Mouse (Mus musculus) R1 (cell line): ENCODE results near the gene Rps9.
"Not testable (repeated sequence)": the region's sequence is repeated elsewhere in the genome, so short reads cannot be mapped to it uniquely, and the experiment has no call there.

Source experiments
- DNase-seq: peaks from one replicate; pipeline ENCODE4 v3.0.0-alpha.2; 2018; ENCODE audit warnings: low read depth, low spot score

The Rps9 gene

DNA sequence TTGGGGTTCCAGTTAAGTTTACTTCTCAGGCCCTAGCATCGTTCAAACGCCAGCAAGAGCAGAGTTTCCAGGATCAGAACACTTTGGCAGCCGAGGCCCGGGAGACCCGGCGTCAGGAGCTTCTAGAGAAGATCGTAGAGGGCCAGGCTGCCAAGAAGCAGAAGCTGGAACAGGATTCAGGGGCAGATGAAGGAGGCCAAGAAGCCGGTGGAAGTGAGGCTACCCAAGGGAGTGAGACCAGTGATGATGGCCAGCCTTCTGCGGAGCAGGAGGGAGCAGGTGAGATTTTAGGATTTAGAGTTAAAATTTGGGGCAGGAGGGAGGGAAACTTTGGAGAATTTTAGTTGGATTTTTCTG lies 8.9 kb upstream of the Rps9 start:
- DNase-seq: not testable (repeated sequence)

DNA sequence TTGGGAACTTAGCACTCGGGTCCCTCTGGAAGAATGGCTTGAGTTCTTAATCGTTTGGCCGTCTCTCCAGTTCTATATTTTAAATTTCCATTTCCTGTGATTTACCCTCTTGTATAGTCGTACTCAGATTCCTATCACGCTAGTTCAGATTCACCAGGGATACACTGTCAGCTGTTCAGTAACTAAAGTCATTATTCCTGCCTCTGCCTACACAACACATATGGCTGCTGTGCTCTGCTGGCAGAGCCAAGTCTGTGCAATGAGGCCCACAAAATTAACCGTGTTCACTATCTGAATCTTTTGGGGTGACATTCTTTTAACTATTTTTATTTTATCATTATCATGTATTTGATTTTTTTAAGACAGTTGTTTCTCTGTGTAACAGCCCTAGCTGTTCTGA lies 5.3 kb upstream of the Rps9 start:
- no peak for DNase-seq

DNA sequence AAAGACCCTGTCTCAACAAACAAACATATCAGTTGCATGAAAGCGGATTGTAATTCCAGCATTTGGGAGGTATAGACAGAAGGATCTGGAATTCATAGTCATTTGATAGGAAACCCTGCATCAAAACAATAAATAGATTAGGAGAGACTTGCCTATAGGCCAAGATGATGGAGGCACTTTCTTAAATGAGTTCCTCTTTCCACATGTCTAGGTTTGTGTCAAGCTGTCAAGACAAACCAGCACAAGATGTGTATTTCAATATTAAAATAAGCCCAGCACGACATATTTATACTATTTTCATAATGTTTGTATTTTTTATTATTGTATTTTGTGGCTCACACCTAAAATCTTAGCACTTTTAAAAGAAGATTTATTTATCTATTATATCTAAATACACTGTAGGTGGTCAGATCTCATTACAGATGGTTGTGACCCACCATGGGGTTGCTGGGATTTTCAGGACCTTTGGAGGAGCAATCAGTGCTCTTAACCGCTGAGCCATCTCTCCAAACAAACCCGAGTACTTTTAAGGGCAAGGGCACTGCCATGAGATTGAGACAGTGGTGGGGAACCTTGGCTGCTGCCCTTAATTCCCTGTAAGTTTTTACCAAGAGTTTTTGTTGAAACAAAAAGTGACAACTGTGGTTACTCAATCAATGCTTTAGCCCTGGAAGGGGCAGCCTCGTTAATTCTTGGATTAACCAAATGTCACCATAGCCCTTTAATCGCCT lies 480 bp upstream of the Rps9 start:
- no peak for DNase-seq

DNA sequence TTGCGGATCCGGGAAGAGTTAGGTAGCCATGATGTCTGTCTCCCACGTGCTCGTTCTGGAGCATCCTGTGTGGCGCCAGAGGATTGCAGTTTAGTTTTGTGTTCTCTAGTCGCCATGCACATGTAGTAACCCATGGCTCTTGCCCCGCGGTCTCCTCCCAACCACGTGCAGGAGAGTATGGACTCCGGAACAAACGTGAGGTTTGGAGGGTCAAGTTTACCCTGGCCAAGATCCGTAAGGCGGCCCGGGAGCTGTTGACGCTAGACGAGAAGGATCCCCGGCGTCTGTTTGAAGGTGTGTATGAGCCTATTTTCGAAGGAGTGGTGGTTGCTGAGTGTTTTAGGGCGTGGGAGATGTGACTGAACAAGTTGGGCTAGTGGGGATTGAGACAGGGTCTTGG lies 682 bp downstream of the Rps9 start:
- DNase-seq: peak; percentile 56

DNA sequence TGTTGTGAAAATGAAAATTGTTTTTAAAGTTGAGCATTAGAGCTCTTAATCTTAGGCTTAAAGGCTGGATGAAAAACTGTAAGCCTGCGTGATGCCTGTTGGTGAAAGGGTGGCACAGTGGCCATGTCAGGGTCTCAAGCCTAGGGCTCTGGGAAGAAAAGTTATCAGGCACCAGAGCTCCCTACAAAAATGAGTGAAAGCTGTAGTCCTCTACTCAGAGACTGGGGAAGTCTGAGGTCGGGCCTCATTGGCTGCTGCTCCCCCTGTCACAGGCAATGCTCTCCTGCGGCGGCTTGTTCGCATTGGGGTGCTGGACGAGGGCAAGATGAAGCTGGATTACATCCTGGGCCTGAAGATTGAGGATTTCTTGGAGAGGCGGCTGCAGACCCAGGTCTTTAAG lies 1.7 kb downstream of the Rps9 start:
- DNase-seq: not testable (repeated sequence)

DNA sequence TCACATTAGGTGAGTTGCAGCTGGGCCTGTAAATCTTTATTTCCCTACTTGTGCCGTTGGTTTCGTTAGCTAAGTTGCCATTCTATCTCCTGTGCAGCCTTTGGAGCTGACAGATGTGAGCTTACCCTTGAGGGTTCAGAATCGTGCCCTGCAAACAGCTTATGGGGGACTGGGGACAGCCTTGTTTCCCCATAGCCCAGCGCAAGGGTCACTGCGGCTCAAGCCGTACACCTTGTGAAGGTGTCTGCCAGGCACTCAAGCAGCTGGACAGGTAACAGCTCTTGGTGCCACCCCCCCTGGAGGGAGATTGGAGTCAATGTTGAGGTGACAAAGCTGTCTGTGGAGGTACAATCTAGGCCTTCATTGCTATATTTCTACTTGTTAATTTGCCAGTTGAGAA lies 2.1 kb downstream of the Rps9 start:
- no peak for DNase-seq

DNA sequence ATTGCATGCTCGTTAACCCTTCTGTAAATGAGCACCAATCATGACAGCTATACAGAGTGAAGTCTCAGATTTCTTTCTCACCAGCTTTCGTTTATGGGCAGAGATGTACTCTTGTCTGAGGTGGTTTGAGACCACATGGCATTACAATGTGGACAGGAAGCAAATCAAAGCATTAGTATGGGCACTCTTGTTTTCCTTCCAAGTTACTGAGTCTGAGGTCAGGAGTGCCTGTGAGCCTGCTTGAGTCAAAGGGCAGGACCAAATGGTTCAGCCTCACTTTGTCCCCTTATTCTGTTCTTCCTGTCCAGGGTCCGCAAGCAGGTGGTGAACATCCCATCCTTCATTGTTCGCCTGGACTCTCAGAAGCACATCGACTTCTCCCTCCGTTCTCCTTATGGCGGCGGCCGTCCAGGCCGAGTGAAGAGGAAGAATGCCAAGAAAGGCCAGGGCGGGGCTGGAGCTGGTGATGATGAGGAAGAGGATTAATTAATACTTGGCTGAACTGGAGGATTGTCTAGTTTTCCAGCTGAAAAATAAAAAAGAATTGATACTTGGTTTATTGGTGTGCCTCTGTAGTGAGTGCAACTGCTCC lies 2.6 kb downstream of the Rps9 start:
- peak; percentile 41 for DNase-seq

DNA sequence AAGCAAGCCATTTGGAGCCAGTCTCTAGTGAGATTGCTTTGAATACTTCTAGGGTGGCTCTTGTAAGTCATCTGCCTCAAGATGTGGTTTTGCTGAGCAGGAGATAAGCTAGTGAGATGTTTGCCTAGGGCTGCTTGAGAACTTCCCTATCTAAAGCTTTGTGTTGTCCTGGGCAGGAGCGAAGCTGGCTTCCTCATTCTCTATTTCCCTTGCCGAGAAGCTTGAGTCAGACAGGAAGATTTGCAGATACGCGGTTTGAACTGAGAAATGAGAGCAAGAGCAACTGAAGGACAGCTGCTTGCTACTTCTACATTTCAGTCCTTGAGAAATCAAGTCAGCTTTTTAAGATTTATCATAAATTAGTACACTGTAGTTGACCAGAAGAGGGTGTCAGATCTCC lies 3.2 kb downstream of the Rps9 start:
- DNase-seq: peak; percentile 50

DNA sequence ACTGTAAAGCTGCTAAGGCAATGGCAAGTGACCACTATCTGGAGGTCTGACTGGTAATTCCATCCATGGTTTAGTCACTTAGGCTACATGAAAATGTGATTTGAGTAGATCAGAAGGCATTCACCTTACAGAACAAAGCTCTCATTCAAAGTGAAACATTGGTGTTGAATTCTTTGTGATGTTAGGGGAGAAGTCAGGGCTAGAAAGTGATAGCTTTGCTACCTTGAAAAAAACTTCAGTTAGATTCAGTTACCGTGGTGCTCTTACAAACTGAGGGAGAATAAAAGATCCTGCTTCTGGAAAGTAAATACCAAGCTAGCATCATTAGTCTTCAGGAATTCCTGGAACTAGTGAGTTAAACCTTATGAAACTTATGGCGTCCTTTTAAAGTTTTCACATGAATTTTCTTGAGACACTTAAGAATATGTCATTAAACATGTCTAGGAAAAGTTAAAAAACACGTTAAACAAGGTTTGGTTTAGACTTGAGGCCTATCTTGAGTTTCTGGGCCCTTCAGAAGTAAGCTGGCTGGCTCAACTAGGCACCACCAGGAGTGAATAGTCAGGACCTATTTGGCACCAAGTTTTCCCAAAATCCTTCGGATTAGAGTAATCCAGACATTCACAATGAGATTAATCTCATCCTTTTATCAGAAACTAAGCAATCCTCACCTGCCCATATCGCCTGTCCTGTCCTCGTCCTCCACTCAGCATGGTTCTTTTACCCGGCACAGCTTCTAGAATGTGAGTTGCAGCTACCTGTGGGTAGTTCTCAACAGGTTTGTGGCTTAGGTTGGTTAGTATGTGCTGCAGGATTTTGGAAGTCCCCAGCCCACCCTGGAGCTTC lies 4.0 kb downstream of the Rps9 start:
- peak; percentile 73 for DNase-seq

DNA sequence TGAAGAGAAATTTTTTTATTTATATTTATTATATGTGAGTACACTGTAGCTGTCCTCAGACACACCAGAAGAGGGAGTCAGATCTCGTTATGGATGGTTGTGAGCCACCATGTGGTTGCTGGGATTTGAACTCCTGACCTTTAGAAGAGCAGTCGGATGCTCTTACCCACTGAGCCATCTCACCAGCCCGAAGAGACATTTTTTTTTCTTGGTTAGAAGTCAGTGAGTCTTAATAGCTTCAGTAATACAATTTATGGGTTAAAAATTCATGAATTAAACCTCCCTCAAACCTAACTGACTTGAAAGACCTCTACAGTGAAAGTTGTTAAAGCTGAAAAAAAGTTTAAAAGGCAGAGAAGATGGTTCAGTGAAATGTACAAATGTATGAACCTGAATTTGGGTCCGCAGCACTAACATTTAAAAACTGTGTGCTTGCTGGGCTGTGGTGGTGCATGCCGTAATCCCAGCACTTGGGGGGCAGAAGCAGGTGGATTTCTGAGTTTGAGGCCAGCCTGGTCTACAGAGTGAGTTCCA lies 4.7 kb downstream of the Rps9 start:
- DNase-seq: peak; percentile 57

DNA sequence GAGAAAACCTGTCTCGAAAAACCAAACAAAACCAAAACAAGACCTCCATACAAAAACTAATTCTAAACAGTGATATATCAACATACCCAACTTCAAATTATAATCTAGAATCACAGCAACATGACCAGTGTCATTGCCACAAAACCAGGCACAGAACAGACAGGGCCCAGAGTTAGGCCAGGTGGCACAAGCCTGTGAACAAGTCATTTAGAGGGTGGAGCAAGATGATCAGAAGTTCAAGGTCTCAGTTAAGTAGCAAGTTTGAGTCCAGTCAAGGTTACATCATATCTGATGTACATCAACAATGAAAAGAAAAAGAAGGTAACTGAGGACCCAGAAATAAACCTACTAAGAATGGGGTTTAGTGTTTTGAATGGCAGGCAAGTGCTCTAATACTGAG lies 5.2 kb downstream of the Rps9 start:
- peak; percentile 68 for DNase-seq

DNA sequence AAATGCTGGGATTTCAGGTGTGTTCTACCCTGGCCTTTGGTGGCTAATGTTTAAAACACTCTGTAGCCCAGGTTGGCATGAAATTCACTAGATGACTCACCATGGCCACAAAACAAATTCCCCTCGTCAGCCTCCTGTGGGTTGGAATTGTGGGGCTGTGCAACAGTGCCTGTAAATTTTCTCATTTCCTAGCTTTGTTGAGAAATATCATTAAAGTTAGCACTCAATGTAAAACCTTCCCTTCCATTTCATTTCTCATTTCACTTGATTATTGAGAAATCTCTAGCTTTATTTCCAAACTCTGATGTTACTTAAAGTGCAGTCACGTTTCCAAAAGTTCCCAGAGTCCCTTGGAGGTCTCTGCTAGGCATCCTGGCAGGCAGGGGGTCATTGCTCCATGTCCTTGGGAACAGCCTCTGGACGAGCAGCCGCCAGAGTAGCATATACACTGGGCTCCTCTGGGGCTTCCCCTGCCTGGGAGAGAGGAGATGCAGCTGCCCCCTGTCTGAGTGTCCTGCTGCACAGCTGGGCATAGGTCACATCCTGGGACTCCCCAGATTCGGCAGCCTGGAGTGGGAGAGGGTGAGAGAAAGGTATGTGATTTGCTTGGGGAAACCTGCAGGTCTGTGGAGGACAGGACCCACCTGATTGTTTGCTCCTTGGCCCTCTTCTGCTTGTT lies 8.6 kb downstream of the Rps9 start:
- DNase-seq: no peak

DNA sequence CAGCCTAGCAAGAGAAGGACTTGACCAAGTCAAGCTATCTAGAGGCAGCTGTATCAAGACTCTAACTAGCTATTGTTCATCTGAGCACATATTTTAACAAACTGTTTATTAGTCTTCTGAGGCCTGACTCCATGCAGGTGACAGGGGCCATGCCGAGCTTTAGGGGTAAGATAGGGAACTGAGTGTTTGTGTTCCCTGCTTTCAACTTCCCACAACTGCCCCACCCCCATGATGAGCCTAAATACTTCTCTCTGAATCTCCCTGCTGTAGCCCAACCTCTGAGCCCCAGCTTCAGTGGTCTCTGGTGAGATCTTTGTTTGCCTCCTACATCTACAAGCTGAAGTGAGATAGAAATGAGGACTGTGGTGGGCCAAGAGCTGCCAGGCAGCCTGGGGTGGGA lies 11.5 kb downstream of the Rps9 start:
- no peak for DNase-seq

DNA sequence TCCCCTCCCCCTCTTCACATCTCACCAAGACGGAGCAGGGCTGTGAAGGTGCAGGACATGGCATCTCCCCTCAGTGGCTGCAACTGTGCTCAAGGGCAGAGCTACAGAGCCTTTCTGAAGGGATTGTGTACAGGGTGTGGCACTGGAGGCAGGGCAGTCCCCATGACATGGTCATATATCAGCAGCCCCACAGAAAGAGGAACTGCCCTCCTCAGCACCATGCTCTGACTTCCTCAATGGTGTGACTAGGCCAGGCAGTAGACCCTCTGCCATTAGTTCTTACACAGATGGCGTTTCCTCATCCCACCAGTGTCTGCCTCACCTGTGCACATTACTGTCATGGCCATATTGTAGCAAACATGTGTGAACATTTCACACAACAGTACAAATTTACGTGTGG lies 16.5 kb downstream of the Rps9 start, which contains the start of gene Pirb:
Gene Pirb (minus strand): TSS at position 124 of the 400 bp plus-strand sequence.
- DNase-seq: not testable (repeated sequence)

DNA sequence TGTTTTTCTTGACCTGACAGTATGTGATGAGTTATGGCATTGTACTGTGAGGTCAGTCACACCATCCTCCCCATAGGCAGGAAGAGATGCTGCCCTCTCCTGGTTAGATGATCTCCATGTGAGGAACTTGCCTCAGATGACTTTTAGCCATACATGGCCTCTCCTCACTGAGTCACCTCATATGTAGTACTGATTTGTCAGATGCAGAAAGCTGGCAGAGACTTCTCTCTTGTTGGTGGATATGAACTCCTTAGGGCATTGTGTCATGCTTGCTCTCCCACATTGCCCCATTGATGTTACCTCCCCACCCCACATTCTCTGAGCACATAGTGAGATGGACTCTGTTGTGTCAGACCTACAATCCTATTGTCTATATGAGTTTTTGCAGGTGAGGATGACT lies 21.7 kb downstream of the Rps9 start:
- not testable (repeated sequence) for DNase-seq

DNA sequence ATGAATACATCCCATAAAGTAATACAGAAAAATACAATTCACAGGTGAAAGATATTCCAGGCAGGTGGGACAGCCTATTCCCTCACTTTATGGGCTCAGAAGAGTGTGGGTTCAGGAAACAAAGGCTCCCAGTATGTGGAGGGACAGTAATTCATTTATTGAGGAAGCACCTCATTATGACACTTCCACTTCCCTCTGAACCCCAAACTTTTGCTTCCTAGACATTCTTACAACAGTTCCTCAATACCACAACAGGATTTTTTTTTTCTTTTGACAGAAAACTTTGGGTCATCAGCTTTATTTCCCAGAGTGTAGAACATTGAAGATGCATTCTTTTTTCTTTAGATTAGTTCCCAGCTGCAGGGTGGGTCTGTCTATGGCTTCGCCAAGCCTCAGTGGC lies 28.9 kb downstream of the Rps9 start:
- DNase-seq: not testable (repeated sequence)
